Mouse (Mus musculus) liver, embryonic 15.5 days (tissue): ENCODE results near the gene Hoxb8. TPM values are rescaled to one million over a fixed set of nuclear protein-coding genes. Genes with fewer than 3 reads are reported as not detected.

ENCODE experiments used
- ATAC-seq: fragments of 200-750 bp; cut with Nextera tagmentation; 2 replicates; pipeline ENCODE4 v1.8.0; 2017; ENCODE audit warnings: moderate number of reproducible peaks, mild to moderate bottlenecking, moderate library complexity; ENCODE audit not compliant: insufficient read depth
- H3K27ac ChIP-seq: fragments of 300-500 bp; sonication (generic); replicated peaks from 2 replicates; pipeline ENCODE4 v1.5.1; 2015; ENCODE audit warnings: mild to moderate bottlenecking, inconsistent platforms
- H3K27me3 ChIP-seq: fragments of 300-500 bp; sonication (generic); 2 replicates; pipeline ENCODE4 v1.6.1; 2015; ENCODE audit warnings: mild to moderate bottlenecking, inconsistent platforms
- H3K36me3 ChIP-seq: fragments of 300-500 bp; sonication (generic); replicated peaks from 2 replicates; pipeline ENCODE4 v1.6.1; 2015; ENCODE audit warnings: moderate library complexity, mild to moderate bottlenecking, inconsistent platforms
- H3K4me1 ChIP-seq: fragments of 300-500 bp; sonication (generic); replicated peaks from 2 replicates; pipeline ENCODE4 v1.6.1; 2015; ENCODE audit warnings: inconsistent platforms
- H3K4me2 ChIP-seq: fragments of 300-500 bp; sonication (generic); 2 replicates; pipeline ENCODE4 v1.6.1; 2015; ENCODE audit warnings: moderate library complexity, mild to moderate bottlenecking, inconsistent platforms
- H3K4me3 ChIP-seq: fragments of 300-500 bp; sonication (generic); replicated peaks from 2 replicates; pipeline ENCODE4 v1.5.1; 2015; ENCODE audit warnings: mild to moderate bottlenecking, inconsistent platforms
- H3K9ac ChIP-seq: fragments of 300-500 bp; sonication (generic); 2 replicates; pipeline ENCODE4 v1.6.1; 2015; ENCODE audit warnings: moderate library complexity, mild to moderate bottlenecking, inconsistent platforms
- H3K9me3 ChIP-seq: fragments of 300-500 bp; sonication (generic); replicated peaks from 2 replicates; pipeline ENCODE4 v1.6.1; 2016; ENCODE audit warnings: inconsistent platforms
- WGBS: fragments of 180-500 bp; shearing (Covaris S2); methylation state at CpG from one replicate; pipeline ENCODE4 v1.1.7; 2015; ENCODE audit warnings: mixed read lengths; ENCODE audit not compliant: insufficient replicate concordance; 5-methylcytosine and 5-hydroxymethylcytosine counted together
- polyA plus RNA-seq: library from polyadenylated mRNA; unstranded; fragments of >200 nt; fragmentation: Nextera tagmentation; extraction: Ambion mirVana; gene quantifications from 2 replicates; pipeline ENCODE4 v1.2.1, GENCODE M21; 2015

The Hoxb8 gene
- polyA plus RNA-seq, 1 experiment from 2014 or later, result not detected

- no peak for ATAC-seq
- H3K9me3 ChIP-seq, result no peaks in the 10 kb centered on the region
- no peak overlapping the region for H3K4me2 ChIP-seq
- no peak overlapping the region for H3K9ac ChIP-seq
- H3K36me3 ChIP-seq, result no peaks in the 10 kb centered on the region
- no peak overlapping the region for H3K4me3 ChIP-seq
- no peak overlapping the region for H3K27ac ChIP-seq
- WGBS, result 5% methylated on average over 1 of the region's 1 CpGs
- peaks cover 99% of the 10 kb centered on the region for H3K27me3 ChIP-seq
- no peaks in the 10 kb centered on the region for H3K4me1 ChIP-seq
Observed at GRCm38 (mm10) chr11:96259511-96259910, 22.2 kb upstream of the Hoxb8 start.

DNA sequence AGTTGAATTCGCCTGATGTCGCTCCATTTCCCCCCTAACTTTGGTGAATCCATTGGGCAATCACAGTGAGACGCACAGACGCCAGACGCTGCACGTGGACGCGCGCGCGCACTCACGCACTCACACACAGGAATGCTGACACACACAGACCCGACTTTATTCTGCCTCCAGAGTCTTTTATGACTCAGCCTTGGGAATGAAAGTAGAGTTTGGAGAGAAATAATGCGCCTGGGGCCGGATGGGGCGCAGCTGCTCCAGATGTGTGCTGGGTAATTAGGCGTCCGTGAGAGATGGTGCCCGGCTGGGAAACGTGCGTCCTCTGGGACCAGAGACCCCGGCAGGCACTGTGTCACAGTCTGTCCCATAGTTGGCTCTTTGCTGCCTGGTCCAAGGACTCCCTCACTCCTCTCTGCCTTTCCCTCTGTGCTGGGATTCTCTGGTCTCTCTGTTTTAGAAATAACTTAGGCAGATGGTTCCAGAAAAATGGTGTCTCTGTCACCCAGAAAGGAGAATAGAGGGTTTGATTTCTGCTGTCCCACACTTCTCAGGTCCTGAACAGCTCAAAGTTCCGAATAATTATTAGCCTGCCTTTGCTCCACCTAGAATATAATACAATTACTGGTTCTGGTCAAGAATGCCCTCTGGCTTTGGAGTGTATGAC is 21.3 kb upstream of the Hoxb8 start:
- H3K27ac ChIP-seq, result no peak overlapping the region
- H3K4me1 ChIP-seq, result no peaks in the 10 kb centered on the region
- H3K4me2 ChIP-seq, result no peak overlapping the region
- 6% methylated on average over 23 of the region's 23 CpGs for WGBS
- ATAC-seq, result no peak
- no peak overlapping the region for H3K9ac ChIP-seq
- no peak overlapping the region for H3K4me3 ChIP-seq
- no peaks in the 10 kb centered on the region for H3K9me3 ChIP-seq
- H3K36me3 ChIP-seq, result no peaks in the 10 kb centered on the region
- H3K27me3 ChIP-seq, result peaks cover 99% of the 10 kb centered on the region

- no peak overlapping the region for H3K9ac ChIP-seq
- no peaks in the 10 kb centered on the region for H3K4me1 ChIP-seq
- no peak overlapping the region for H3K4me2 ChIP-seq
Observed at GRCm38 (mm10) chr11:96261323-96261890, 20.3 kb upstream of the Hoxb8 start.

DNA sequence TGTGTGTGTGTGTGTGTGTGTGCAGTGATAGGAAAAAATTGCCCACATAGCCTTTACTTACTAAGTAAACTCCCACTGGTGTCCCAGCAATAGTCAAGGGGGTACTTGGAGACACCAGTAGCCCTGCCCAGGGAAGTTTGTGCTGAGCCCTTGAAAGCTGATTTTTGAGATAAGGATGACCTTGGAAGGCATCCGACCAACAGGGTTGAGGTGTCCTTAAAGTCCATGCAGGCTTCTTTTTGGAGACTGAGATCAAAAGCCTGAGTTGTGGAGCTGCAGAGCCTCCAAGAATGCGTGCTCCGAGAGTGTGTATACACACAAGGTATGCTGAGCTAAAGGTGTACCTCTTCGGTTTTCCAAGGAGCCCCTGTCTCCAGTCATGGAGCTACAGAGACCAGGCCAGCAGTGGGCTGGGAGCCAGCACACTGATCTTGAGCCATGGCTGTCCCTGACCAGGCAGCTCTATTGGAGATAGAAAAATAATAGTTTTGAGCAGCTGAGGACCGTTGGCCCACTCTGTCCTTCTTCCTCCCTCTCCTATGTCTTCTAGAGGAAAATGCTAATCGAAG is 19.4 kb upstream of the Hoxb8 start:
- Histone ChIP-seq H3K4me3 (no peak overlapping the region), H3K4me2 (no peak overlapping the region), H3K27ac (no peak overlapping the region), H3K27me3 (peaks cover 99% of the 10 kb centered on the region), H3K4me1 (no peaks in the 10 kb centered on the region), H3K36me3 (no peaks in the 10 kb centered on the region), H3K9ac (no peak overlapping the region), H3K9me3 (no peaks in the 10 kb centered on the region)
- WGBS, result 18% methylated on average over 6 of the region's 6 CpGs
- no peak for ATAC-seq

More at GRCm38 (mm10) chr11:96261323-96261890, 20.3 kb upstream of the Hoxb8 start:
- Histone ChIP-seq H3K4me3 (no peak overlapping the region), H3K27ac (no peak overlapping the region), H3K9me3 (no peaks in the 10 kb centered on the region), H3K36me3 (no peaks in the 10 kb centered on the region), H3K27me3 (peaks cover 99% of the 10 kb centered on the region)
- 4% methylated on average over 24 of the region's 24 CpGs for WGBS
- ATAC-seq, result no peak

- Histone ChIP-seq H3K9me3 (no peaks in the 10 kb centered on the region), H3K4me3 (no peak overlapping the region), H3K4me2 (no peak overlapping the region), H3K36me3 (no peaks in the 10 kb centered on the region), H3K27me3 (peaks cover 97% of the 10 kb centered on the region), H3K4me1 (no peaks in the 10 kb centered on the region), H3K9ac (no peak overlapping the region), H3K27ac (no peak overlapping the region)
- 6% methylated on average over 33 of the region's 33 CpGs for WGBS
- ATAC-seq, result no peak
Observed at GRCm38 (mm10) chr11:96263636-96264389, 17.9 kb upstream of the Hoxb8 start.

DNA sequence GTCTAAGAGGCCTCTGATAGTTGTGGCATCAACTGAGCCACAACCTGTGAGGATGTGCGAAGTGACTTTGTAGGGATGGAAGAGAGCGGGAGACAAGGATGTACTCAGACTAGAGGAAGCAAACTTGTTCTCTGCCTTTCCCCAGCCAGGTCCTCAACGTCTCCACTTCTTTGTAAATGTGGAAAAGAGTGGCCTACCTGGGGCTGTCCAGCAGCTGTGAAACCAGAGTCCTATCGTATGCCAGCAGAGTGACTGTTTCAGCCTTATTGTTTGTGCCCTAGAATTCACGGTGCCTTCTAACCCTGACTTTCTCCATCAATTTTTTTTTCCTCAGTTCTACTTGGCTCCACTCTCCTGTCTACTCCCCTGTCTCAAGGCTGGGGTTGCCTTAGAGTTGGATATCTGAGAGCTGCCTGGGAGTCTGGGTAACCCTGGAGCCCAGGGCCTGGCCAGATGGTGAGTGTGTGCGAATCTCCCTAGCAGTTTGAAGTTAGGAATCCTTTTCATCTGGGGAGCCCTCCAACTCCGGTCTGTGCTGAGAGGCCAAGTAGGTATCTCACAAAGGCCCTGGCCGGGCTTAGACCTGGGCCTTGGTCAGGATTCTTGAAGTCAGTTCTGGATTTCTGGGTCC is 17.2 kb upstream of the Hoxb8 start:
- Histone ChIP-seq H3K36me3 (no peaks in the 10 kb centered on the region), H3K27me3 (peaks cover 97% of the 10 kb centered on the region), H3K9ac (no peak overlapping the region), H3K4me3 (no peak overlapping the region), H3K4me2 (no peak overlapping the region), H3K9me3 (no peaks in the 10 kb centered on the region), H3K27ac (no peak overlapping the region), H3K4me1 (no peaks in the 10 kb centered on the region)
- WGBS, result 33% methylated on average over 8 of the region's 8 CpGs
- no peak for ATAC-seq

DNA sequence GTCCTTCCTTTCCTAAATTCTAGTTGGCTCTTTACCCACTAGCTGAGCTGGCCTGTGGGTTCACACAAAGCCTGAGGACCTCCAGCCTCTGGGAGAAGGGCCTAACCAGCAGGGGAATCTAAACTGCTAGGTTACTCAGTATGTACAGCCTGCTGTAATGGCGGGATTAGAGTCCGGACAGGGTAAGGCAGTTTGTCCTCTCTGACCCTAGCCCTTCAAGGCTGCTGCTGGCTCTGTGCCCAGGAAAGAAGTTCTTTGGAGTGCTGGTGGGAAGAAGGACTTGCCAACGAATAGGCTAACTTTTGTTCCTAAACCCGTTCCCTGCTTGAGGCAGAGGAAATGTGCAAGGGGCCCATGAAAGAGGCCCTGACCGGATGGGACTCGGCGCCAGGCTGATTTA is 15.8 kb upstream of the Hoxb8 start:
- H3K27ac ChIP-seq, result no peak overlapping the region
- no peaks in the 10 kb centered on the region for H3K4me1 ChIP-seq
- peaks cover 98% of the 10 kb centered on the region for H3K27me3 ChIP-seq
- H3K36me3 ChIP-seq, result no peaks in the 10 kb centered on the region
- no peak overlapping the region for H3K9ac ChIP-seq
- no peak overlapping the region for H3K4me2 ChIP-seq
- 13% methylated on average over 7 of the region's 7 CpGs for WGBS
- no peak overlapping the region for H3K4me3 ChIP-seq
- H3K9me3 ChIP-seq, result no peaks in the 10 kb centered on the region
- ATAC-seq, result no peak

GRCm38 (mm10) chr11:96267021-96267920 is 14.4 kb upstream of the Hoxb8 start:
- Histone ChIP-seq H3K27me3 (peaks cover 98% of the 10 kb centered on the region), H3K4me2 (no peak overlapping the region), H3K9me3 (no peaks in the 10 kb centered on the region), H3K27ac (no peak overlapping the region), H3K4me3 (no peak overlapping the region), H3K36me3 (no peaks in the 10 kb centered on the region), H3K9ac (no peak overlapping the region), H3K4me1 (no peaks in the 10 kb centered on the region)
- 33% methylated on average over 7 of the region's 7 CpGs for WGBS
- ATAC-seq, result no peak

DNA sequence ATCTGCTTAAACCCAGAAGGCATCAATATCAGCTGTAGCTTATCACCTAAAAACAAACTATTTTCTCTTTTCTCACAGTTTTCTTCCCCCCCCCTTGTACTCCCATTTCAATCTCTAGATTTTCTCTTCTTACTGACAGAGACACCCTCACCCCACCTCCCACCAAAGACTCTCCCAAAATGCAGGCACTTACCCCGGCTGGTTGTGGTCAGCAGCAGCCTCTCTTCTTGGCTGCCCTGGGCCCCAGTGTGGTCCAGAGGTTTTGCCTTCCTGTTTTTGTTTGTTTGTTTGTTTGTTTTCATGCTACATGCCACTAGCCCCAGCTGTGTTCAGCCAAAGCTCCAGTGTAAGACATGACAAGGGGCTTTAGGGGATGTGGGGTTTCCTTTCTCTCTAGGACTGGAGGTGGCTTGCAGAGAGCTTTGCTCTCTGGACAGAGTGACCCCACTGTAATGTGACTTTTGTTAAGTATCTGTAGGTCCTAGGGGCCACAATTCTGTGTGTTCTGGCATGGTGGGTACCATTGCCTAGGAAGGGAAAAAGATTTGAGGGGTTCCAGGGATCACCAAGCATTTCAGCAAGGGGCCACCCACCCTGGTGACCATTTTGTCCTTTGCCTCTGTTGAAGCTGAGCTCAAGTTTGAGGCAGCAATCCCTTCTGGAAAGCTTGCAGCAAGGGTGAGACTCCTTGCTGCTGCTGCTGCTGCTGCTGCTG is 13.5 kb upstream of the Hoxb8 start:
- Histone ChIP-seq H3K4me1 (no peaks in the 10 kb centered on the region), H3K9me3 (no peaks in the 10 kb centered on the region), H3K4me2 (no peak overlapping the region), H3K27ac (no peak overlapping the region), H3K27me3 (peaks cover 98% of the 10 kb centered on the region), H3K9ac (no peak overlapping the region), H3K36me3 (no peaks in the 10 kb centered on the region), H3K4me3 (no peak overlapping the region)
- WGBS, result 26% methylated on average over 1 of the region's 1 CpGs
- ATAC-seq, result no peak

DNA sequence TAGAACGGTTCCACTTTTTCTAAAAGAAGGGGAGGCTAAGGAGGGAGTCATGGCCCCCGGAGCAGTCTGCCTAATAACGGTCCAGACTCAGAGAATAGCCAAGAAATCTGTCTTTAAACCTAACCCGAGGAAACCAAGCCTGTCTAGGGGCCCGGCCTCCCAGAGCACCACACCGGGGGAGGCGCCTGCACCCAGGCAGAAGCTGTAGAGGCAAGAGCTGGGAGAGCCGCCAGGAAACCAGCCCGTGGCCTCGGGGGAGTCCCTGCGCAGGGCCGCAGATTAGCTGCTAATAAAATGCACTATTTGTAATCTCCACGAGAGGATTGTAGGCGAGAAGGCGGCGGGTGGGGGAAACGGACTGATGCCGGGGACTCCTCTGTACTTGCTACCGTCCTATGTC is 11.8 kb upstream of the Hoxb8 start:
- Histone ChIP-seq H3K9me3 (no peaks in the 10 kb centered on the region), H3K27me3 (peaks cover 98% of the 10 kb centered on the region), H3K4me3 (no peak overlapping the region), H3K36me3 (no peaks in the 10 kb centered on the region), H3K9ac (no peak overlapping the region), H3K27ac (no peak overlapping the region), H3K4me2 (no peak overlapping the region), H3K4me1 (no peaks in the 10 kb centered on the region)
- ATAC-seq, result no peak
- WGBS, result 4% methylated on average over 19 of the region's 19 CpGs
